Mouse (Mus musculus) ES-E14 (cell line): ENCODE data around the gene Gdf11. TPM values are rescaled to one million over a fixed set of nuclear protein-coding genes. Genes with fewer than 3 reads are reported as not detected.

Experiments used
- DNase-seq: peaks from one replicate; pipeline ENCODE4 v3.0.0-alpha.2; 2013; ENCODE audit warnings: low read depth, low spot score
- H3K27ac ChIP-seq: 2 replicates; pipeline ENCODE4 v1.5.1; 2012; ENCODE audit warnings: low read depth, mild to moderate bottlenecking, low read length, moderate library complexity, mixed read lengths; ENCODE audit not compliant: poor library complexity, insufficient read depth, severe bottlenecking
- H3K36me3 ChIP-seq: 2 replicates; pipeline ENCODE4 v1.6.1; 2012; ENCODE audit warnings: mild to moderate bottlenecking, low read length, moderate library complexity, mixed read lengths; ENCODE audit not compliant: control insufficient read depth, poor library complexity, insufficient read depth, severe bottlenecking
- H3K4me1 ChIP-seq, 2 experiments: fragments of 150-350 bp in 1 of 2; sonication (generic) in 1 of 2; 2 replicates each; pipeline ENCODE4 v1.6.1; 2012; ENCODE audit warnings: low read length in 2 of 2, mild to moderate bottlenecking in 1 of 2, mixed read lengths in 1 of 2; ENCODE audit not compliant: control insufficient read depth in 2 of 2, insufficient read depth in 2 of 2, poor library complexity in 1 of 2
- H3K4me3 ChIP-seq, 2 experiments: fragments of 150-350 bp in 1 of 2; sonication (generic) in 1 of 2; 2 replicates each; pipeline ENCODE4 v1.5.1; 2012; ENCODE audit warnings: low read length in 2 of 2, low read depth in 1 of 2, mild to moderate bottlenecking in 1 of 2, mixed read lengths in 1 of 2; ENCODE audit not compliant: insufficient read depth in 1 of 2, poor library complexity in 1 of 2, severe bottlenecking in 1 of 2
- H3K9ac ChIP-seq: 2 replicates; pipeline ENCODE4 v1.6.1; 2012; ENCODE audit warnings: low read depth, mild to moderate bottlenecking, low read length, mixed read lengths; ENCODE audit not compliant: poor library complexity, insufficient read depth, severe bottlenecking
- H3K9me3 ChIP-seq: fragments of 150-350 bp; sonication (generic); 2 replicates; pipeline ENCODE4 v1.6.1; 2012; ENCODE audit warnings: low read depth, mild to moderate bottlenecking, low read length; ENCODE audit not compliant: control insufficient read depth, insufficient read depth
- CHD2 ChIP-seq: IDR thresholded peaks from 2 replicates; pipeline ENCODE4 v1.6.1; 2014; ENCODE audit warnings: mild to moderate bottlenecking, low read depth, low read length, inconsistent platforms
- HCFC1 ChIP-seq: IDR thresholded peaks from 2 replicates; pipeline ENCODE4 v1.6.1; 2012; ENCODE audit warnings: low read length, inconsistent platforms, borderline replicate concordance; ENCODE audit not compliant: insufficient read depth
- MAFK ChIP-seq: IDR thresholded peaks from 2 replicates; pipeline ENCODE4 v1.6.1; 2014; ENCODE audit warnings: mild to moderate bottlenecking, low read depth, low read length, inconsistent platforms; ENCODE audit not compliant: insufficient read depth
- ZC3H11A ChIP-seq: IDR thresholded peaks from 2 replicates; pipeline ENCODE4 v1.6.1; 2012; ENCODE audit warnings: low read depth, mild to moderate bottlenecking, inconsistent platforms, low read length, borderline replicate concordance
- ZNF384 ChIP-seq: IDR thresholded peaks from 2 replicates; pipeline ENCODE4 v1.6.1; 2012; ENCODE audit warnings: low read depth, low read length, inconsistent platforms
- in situ Hi-C, 2 experiments: fragments of 600-800 bp; cut with MboI; formaldehyde crosslinking; loops; one replicate each; pipeline ENCODE4 v1.15.1; 2025; ENCODE audit warnings: low sequenced_read_pairs in 2 of 2, inconsistent platforms in 1 of 2; ENCODE audit not compliant: unreplicated experiment in 2 of 2
- total RNA-seq: library from RNA; depleted of rRNA; stranded (reverse); fragments of 300-350 nt; gene quantifications from 2 replicates; pipeline ENCODE4 v1.2.3, GENCODE M21; 2012

Gdf11 gene
- total RNA-seq, 1 experiment, result 4.6 TPM

GRCm38 (mm10) chr10:128912268-128912667 is 20.8 kb upstream of the Gdf11 start:
- peaks cover 0 to 12% of the 10 kb centered on the region in 2 experiments; a peak in 2 of 4 replicates for H3K4me1 ChIP-seq

GRCm38 (mm10) chr10:128911430-128911829 is 19.9 kb upstream of the Gdf11 start:
- Histone ChIP-seq H3K4me1 (peaks cover 0 to 12% of the 10 kb centered on the region in 2 experiments; a peak in 2 of 4 replicates), H3K36me3 (peaks cover 21% of the 10 kb centered on the region), H3K9me3 (no peaks in the 10 kb centered on the region), H3K4me3 (peak overlapping the region in 1 of 2 experiments; percentile 96; a peak in 2 of 4 replicates), H3K27ac (no peak overlapping the region), H3K9ac (peak overlapping the region; percentile 97; the same call in 1 of the 2 replicates)
- in situ Hi-C loops, result no loop called here
- DNase-seq, result no peak
- TF ChIP-seq ZC3H11A (no peak), HCFC1 (no peak), CHD2 (no peak), MAFK (no peak), ZNF384 (no peak)

More at GRCm38 (mm10) chr10:128912268-128912667, 20.8 kb upstream of the Gdf11 start:
- Histone ChIP-seq H3K4me3 (no peak overlapping the region), H3K9ac (no peak overlapping the region), H3K36me3 (peaks cover 25% of the 10 kb centered on the region), H3K9me3 (no peaks in the 10 kb centered on the region), H3K27ac (no peak overlapping the region)
- TF ChIP-seq HCFC1 (no peak), ZC3H11A (no peak), MAFK (no peak), CHD2 (no peak), ZNF384 (no peak)
- DNase-seq, result no peak
- in situ Hi-C loops, result no loop called here

GRCm38 (mm10) chr10:128910066-128910841 is 18.7 kb upstream of the Gdf11 start:
- peaks cover 0 to 12% of the 10 kb centered on the region in 2 experiments; a peak in 3 of 4 replicates for H3K4me1 ChIP-seq
- TF ChIP-seq MAFK, result no peak
- TF ChIP-seq ZC3H11A, result no peak
- no peak for TF ChIP-seq CHD2
- TF ChIP-seq ZNF384, result no peak
- no peak for TF ChIP-seq HCFC1

GRCm38 (mm10) chr10:128909567-128910028 is 18.1 kb upstream of the Gdf11 start:
- H3K36me3 ChIP-seq, result peaks cover 18% of the 10 kb centered on the region
- in situ Hi-C loops, result no loop called here
- H3K9ac ChIP-seq, result peak overlapping the region; percentile 97
- H3K4me1 ChIP-seq, result peaks cover 0 to 12% of the 10 kb centered on the region in 2 experiments; a peak in 3 of 4 replicates
- TF ChIP-seq ZNF384 (no peak), ZC3H11A (no peak), HCFC1 (no peak), MAFK (no peak), CHD2 (no peak)
- peak overlapping the region; percentile 23; the same call in 1 of the 2 replicates for H3K27ac ChIP-seq
- peak; percentile 71 for DNase-seq
- H3K9me3 ChIP-seq, result no peaks in the 10 kb centered on the region
- peak overlapping the region; percentile 93 to 96 for H3K4me3 ChIP-seq

More at GRCm38 (mm10) chr10:128910066-128910841, 18.7 kb upstream of the Gdf11 start:
- in situ Hi-C loops, result no loop called here
- Histone ChIP-seq H3K9ac (peak overlapping the region; percentile 97), H3K9me3 (no peaks in the 10 kb centered on the region), H3K4me3 (peak overlapping the region; percentile 93 to 96), H3K36me3 (peaks cover 21% of the 10 kb centered on the region), H3K27ac (peak overlapping the region; percentile 17; the same call in 1 of the 2 replicates)
- DNase-seq, result no peak
